Mouse (Mus musculus): Measurements from ENCODE around the gene Rabl3. TPM values are rescaled to one million over a fixed set of nuclear protein-coding genes. Genes with fewer than 3 reads are reported as not detected.

The Rabl3 gene
- total RNA-seq (2012; rRNA removed), result 5.1 and 8.3 TPM in 2 replicates

- TF ChIP-seq CHD2 (IDR thresholded peaks at IDR 0.05; ENCODE audit: low read depth, low read length) (peak; percentile 60; the same call in 1 of the 2 replicates), ZNF384 (IDR thresholded peaks at IDR 0.05; ENCODE audit: low read depth, low read length) (no peak), HCFC1 (IDR thresholded peaks at IDR 0.05; ENCODE audit: borderline replicate concordance, insufficient read depth, low read length) (peak; percentile 87), MAFK (IDR thresholded peaks at IDR 0.05; ENCODE audit: insufficient read depth, low read depth, low read length) (no peak), ZC3H11A (IDR thresholded peaks at IDR 0.05; ENCODE audit: borderline replicate concordance, low read depth, low read length) (no peak)
- H3K27ac ChIP-seq (ENCODE audit: insufficient read depth, low read depth, low read length, poor library complexity, severe bottlenecking), result peak within 1 kb of the TSS; percentile 85
- in situ Hi-C loops (cut with MboI; ENCODE audit: low sequenced_read_pairs in 2 of 2, unreplicated experiment in 2 of 2), result no loop called here
- H3K4me3 ChIP-seq (ENCODE audit: insufficient read depth in 1 of 2, low read depth in 1 of 2, low read length in 2 of 2, poor library complexity in 1 of 2, severe bottlenecking in 1 of 2), result peak within 1 kb of the TSS; percentile 91 to 95
- peak; percentile 97 for DNase-seq (ENCODE audit: low read depth, low spot score)
- H3K4me1 ChIP-seq (ENCODE audit: control insufficient read depth in 2 of 2, insufficient read depth in 2 of 2, low read length in 2 of 2, poor library complexity in 1 of 2), result peaks cover 0 to 6% of the 10 kb centered on the region in 2 experiments; a peak in 3 of 4 replicates
- no peaks in the 10 kb centered on the region for H3K9me3 ChIP-seq (ENCODE audit: control insufficient read depth, insufficient read depth, low read depth, low read length)
- peaks cover 8% of the 10 kb centered on the region for H3K36me3 ChIP-seq (ENCODE audit: control insufficient read depth, insufficient read depth, low read length, poor library complexity, severe bottlenecking)
- H3K9ac ChIP-seq (ENCODE audit: insufficient read depth, low read depth, low read length, poor library complexity, severe bottlenecking), result peak within 1 kb of the TSS; percentile 94
Measured at GRCm38 (mm10) chr16:37539611-37540580, at the start of gene Rabl3, which contains the start of gene Gtf2e1. Gene Rabl3, plus strand, starts transcription at chr16:37539885. Gene Gtf2e1, minus strand, starts transcription at chr16:37539789.

- no peak overlapping the region for H3K4me3 ChIP-seq (ENCODE audit: insufficient read depth in 1 of 2, low read depth in 1 of 2, low read length in 2 of 2, poor library complexity in 1 of 2, severe bottlenecking in 1 of 2)
- H3K4me1 ChIP-seq (ENCODE audit: control insufficient read depth in 2 of 2, insufficient read depth in 2 of 2, low read length in 2 of 2, poor library complexity in 1 of 2), result no peaks in the 10 kb centered on the region
- H3K9me3 ChIP-seq (ENCODE audit: control insufficient read depth, insufficient read depth, low read depth, low read length), result no peaks in the 10 kb centered on the region
- no peak overlapping the region for H3K9ac ChIP-seq (ENCODE audit: insufficient read depth, low read depth, low read length, poor library complexity, severe bottlenecking)
- H3K36me3 ChIP-seq (ENCODE audit: control insufficient read depth, insufficient read depth, low read length, poor library complexity, severe bottlenecking), result no peaks in the 10 kb centered on the region
- in situ Hi-C loops (cut with MboI; ENCODE audit: low sequenced_read_pairs in 2 of 2, unreplicated experiment in 2 of 2), result no loop called here
- no peak for DNase-seq (ENCODE audit: low read depth, low spot score)
- TF ChIP-seq ZNF384 (IDR thresholded peaks at IDR 0.05; ENCODE audit: low read depth, low read length) (no peak), MAFK (IDR thresholded peaks at IDR 0.05; ENCODE audit: insufficient read depth, low read depth, low read length) (no peak), HCFC1 (IDR thresholded peaks at IDR 0.05; ENCODE audit: borderline replicate concordance, insufficient read depth, low read length) (no peak), ZC3H11A (IDR thresholded peaks at IDR 0.05; ENCODE audit: borderline replicate concordance, low read depth, low read length) (no peak), CHD2 (IDR thresholded peaks at IDR 0.05; ENCODE audit: low read depth, low read length) (no peak)
- no peak overlapping the region for H3K27ac ChIP-seq (ENCODE audit: insufficient read depth, low read depth, low read length, poor library complexity, severe bottlenecking)
Measured at GRCm38 (mm10) chr16:37495017-37495416, 44.7 kb upstream of the Rabl3 start.

GRCm38 (mm10) chr16:37498581-37498980, 41.1 kb upstream of the Rabl3 start:
- in situ Hi-C loops (cut with MboI; ENCODE audit: low sequenced_read_pairs in 2 of 2, unreplicated experiment in 2 of 2), result no loop called here
- Histone ChIP-seq H3K4me1 (ENCODE audit: control insufficient read depth in 2 of 2, insufficient read depth in 2 of 2, low read length in 2 of 2, poor library complexity in 1 of 2) (no peaks in the 10 kb centered on the region), H3K4me3 (ENCODE audit: insufficient read depth in 1 of 2, low read depth in 1 of 2, low read length in 2 of 2, poor library complexity in 1 of 2, severe bottlenecking in 1 of 2) (no peak overlapping the region), H3K9me3 (ENCODE audit: control insufficient read depth, insufficient read depth, low read depth, low read length) (no peaks in the 10 kb centered on the region), H3K27ac (ENCODE audit: insufficient read depth, low read depth, low read length, poor library complexity, severe bottlenecking) (no peak overlapping the region), H3K9ac (ENCODE audit: insufficient read depth, low read depth, low read length, poor library complexity, severe bottlenecking) (no peak overlapping the region), H3K36me3 (ENCODE audit: control insufficient read depth, insufficient read depth, low read length, poor library complexity, severe bottlenecking) (no peaks in the 10 kb centered on the region)
- TF ChIP-seq ZNF384 (IDR thresholded peaks at IDR 0.05; ENCODE audit: low read depth, low read length), result no peak
- TF ChIP-seq HCFC1 (IDR thresholded peaks at IDR 0.05; ENCODE audit: borderline replicate concordance, insufficient read depth, low read length), result no peak
- no peak for TF ChIP-seq ZC3H11A (IDR thresholded peaks at IDR 0.05; ENCODE audit: borderline replicate concordance, low read depth, low read length)
- DNase-seq (ENCODE audit: low read depth, low spot score), result no peak

- no peak for DNase-seq (ENCODE audit: low read depth, low spot score)
- Histone ChIP-seq H3K36me3 (ENCODE audit: control insufficient read depth, insufficient read depth, low read length, poor library complexity, severe bottlenecking) (peaks cover 2% of the 10 kb centered on the region; the same call in 1 of the 2 replicates), H3K9ac (ENCODE audit: insufficient read depth, low read depth, low read length, poor library complexity, severe bottlenecking) (no peak overlapping the region), H3K4me1 (ENCODE audit: control insufficient read depth in 2 of 2, insufficient read depth in 2 of 2, low read length in 2 of 2, poor library complexity in 1 of 2) (no peaks in the 10 kb centered on the region), H3K9me3 (ENCODE audit: control insufficient read depth, insufficient read depth, low read depth, low read length) (no peaks in the 10 kb centered on the region), H3K27ac (ENCODE audit: insufficient read depth, low read depth, low read length, poor library complexity, severe bottlenecking) (no peak overlapping the region), H3K4me3 (ENCODE audit: insufficient read depth in 1 of 2, low read depth in 1 of 2, low read length in 2 of 2, poor library complexity in 1 of 2, severe bottlenecking in 1 of 2) (no peak overlapping the region)
- TF ChIP-seq ZNF384 (IDR thresholded peaks at IDR 0.05; ENCODE audit: low read depth, low read length) (no peak), CHD2 (IDR thresholded peaks at IDR 0.05; ENCODE audit: low read depth, low read length) (no peak), MAFK (IDR thresholded peaks at IDR 0.05; ENCODE audit: insufficient read depth, low read depth, low read length) (no peak), HCFC1 (IDR thresholded peaks at IDR 0.05; ENCODE audit: borderline replicate concordance, insufficient read depth, low read length) (no peak), ZC3H11A (IDR thresholded peaks at IDR 0.05; ENCODE audit: borderline replicate concordance, low read depth, low read length) (no peak)
- in situ Hi-C loops (cut with MboI; ENCODE audit: low sequenced_read_pairs in 2 of 2, unreplicated experiment in 2 of 2), result no loop called here
Measured at GRCm38 (mm10) chr16:37504517-37504916, 35.2 kb upstream of the Rabl3 start.

Data from ES-E14 (cell line).